Mouse (Mus musculus) layer of hippocampus, adult 2 months (tissue): ENCODE data around the gene Btnl9. TPM values are rescaled to one million over a fixed set of nuclear protein-coding genes. Genes with fewer than 3 reads are reported as not detected.

Source experiments
- DNase-seq, 2 experiments: peaks; one replicate each; pipeline ENCODE4 v3.0.0; 2022; ENCODE audit warnings: low spot score in 2 of 2
- H3K27ac ChIP-seq: fragments of 200-600 bp; 2 replicates; pipeline ENCODE4 v1.8.1; 2022
- H3K4me3 ChIP-seq: fragments of 200-600 bp; 2 replicates; pipeline ENCODE4 v1.8.1; 2022; ENCODE audit warnings: mild to moderate bottlenecking
- CTCF ChIP-seq: fragments of 200-600 bp; conservative IDR thresholded peaks from 2 replicates; pipeline ENCODE4 v1.8.1; 2022; ENCODE audit warnings: antibody characterized with exemption, mild to moderate bottlenecking, moderate library complexity
- total RNA-seq, 2 experiments: library from RNA; stranded (reverse); gene quantifications; 2 replicates each; pipeline ENCODE4 v1.2.3; 2021

Btnl9 gene
- total RNA-seq, 2 experiments from 2014 or later: not detected

DNA sequence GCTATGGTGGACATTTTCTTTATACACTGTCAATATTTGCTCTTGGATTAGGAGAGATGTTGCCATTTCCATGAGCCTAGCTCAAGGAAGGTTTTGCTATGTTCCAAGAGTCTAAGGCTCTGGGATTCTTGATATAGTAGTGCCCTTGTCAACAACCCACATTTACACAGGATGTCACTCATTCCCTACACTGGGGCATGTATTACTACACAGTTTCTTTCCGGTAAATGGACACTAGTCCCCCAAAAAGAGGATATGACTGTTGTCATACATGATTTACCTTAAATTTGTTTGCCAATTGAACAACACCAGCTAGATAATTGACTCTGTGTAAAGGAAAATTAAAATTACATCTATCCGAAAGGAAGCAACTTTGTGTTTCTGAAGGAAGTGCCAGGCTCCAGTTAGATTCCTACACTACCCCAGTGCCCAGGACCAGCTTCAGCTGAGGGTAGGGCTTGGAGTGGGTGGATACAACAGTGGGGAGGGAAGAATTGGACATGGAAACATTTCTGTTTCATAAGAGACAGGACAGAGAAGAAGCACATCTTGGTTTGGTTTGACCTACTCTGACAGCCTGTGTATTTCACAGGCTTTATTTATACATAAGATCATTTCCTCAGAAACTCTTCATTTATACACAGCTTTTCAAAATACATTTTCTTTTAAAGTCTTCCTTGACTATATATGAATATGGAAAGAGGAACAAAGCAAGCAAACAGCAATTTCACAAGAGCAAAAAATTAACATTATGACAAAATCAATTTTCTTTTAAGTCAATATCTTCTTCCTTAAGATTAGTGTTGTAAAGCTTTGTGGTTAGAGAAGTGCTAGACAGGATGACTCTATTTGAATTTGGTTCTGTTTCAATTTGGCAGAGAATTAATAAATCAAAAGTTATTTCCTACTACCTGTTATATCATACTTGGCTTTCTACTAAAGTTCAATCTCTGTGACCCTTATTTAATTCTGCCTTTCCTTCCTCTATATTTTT, 29.8 kb downstream of the Btnl9 start:
- Histone ChIP-seq H3K27ac (no peak overlapping the region), H3K4me3 (no peak overlapping the region)
- TF ChIP-seq CTCF: no peak
- DNase-seq: no peak

GRCm38 (mm10) chr11:49154077-49154476, 32.9 kb downstream of the Btnl9 start, which contains the start of gene Olfr1394:
Gene Olfr1394, plus strand, starts transcription at chr11:49154377.
- TF ChIP-seq CTCF: no peak
- no peak within 1 kb of the TSS for H3K27ac ChIP-seq
- no peak for DNase-seq
- no peak within 1 kb of the TSS for H3K4me3 ChIP-seq

- no peak within 1 kb of the TSS for H3K27ac ChIP-seq
- no peak for TF ChIP-seq CTCF
These were observed 45.0 kb downstream of the Btnl9 start, which contains the start of gene Olfr1395 for GRCm38 (mm10) chr11:49141974-49142373. Gene Olfr1395, plus strand, starts transcription at chr11:49142274.

DNA sequence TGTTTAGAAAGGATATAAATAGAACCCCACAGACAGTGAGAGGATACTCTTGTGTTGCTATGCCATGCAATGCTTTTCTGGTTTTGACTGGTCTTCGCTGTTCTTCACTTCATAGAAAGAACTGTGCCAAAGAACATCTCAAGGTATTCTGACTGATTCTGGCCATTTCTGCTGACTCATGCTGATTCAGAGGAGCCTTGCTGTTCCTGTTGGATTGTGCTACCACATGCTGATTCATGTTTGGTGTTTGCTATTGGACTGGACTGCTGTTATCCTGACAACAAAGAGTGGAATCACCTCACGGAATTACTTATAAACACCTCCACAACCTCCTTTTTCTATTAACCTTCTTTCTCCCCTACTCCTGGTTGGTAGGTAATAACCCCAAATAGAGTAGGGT, 62.8 kb downstream of the Btnl9 start:
- no peak for DNase-seq
- no peak for TF ChIP-seq CTCF
- no peak overlapping the region for H3K4me3 ChIP-seq
- no peak overlapping the region for H3K27ac ChIP-seq

More at GRCm38 (mm10) chr11:49141974-49142373, 45.0 kb downstream of the Btnl9 start, which contains the start of gene Olfr1395:
- no peak for DNase-seq
- H3K4me3 ChIP-seq: no peak within 1 kb of the TSS

GRCm38 (mm10) chr11:49119635-49120034, 67.3 kb downstream of the Btnl9 start:
- H3K4me3 ChIP-seq: no peak overlapping the region
- no peak overlapping the region for H3K27ac ChIP-seq
- no peak for DNase-seq
- TF ChIP-seq CTCF: no peak

Other genes with a start within 250 kb of the Btnl9 start
- gene Psme2b, start 241.0 kb downstream of the Btnl9 start, total RNA-seq: 1 to 10 TPM; 1.2 to 1.3 TPM
- gene Olfr56, start 208.3 kb downstream of the Btnl9 start, total RNA-seq: not detected
- 1 to 10 TPM in 1 of 2 experiments, under 1 TPM in 1; 0.91 to 1.8 TPM for gene 9930111J21Rik1, start 207.8 kb downstream of the Btnl9 start, total RNA-seq
- under 1 TPM; 0.13 to 0.25 TPM for gene Gm12185, start 194.9 kb downstream of the Btnl9 start, total RNA-seq
- under 1 TPM; 0.27 to 0.54 TPM for gene Tgtp1, start 193.0 kb downstream of the Btnl9 start, total RNA-seq
- gene 9930111J21Rik2, start 135.9 kb downstream of the Btnl9 start, total RNA-seq: 1 to 10 TPM; 1.0 to 2.0 TPM
- under 1 TPM in 1 of 2 experiments, not detected in 1; 0.59 TPM for gene Tgtp2, start 123.0 kb downstream of the Btnl9 start, total RNA-seq
- under 1 TPM; 0.41 to 0.56 TPM for gene Ifi47, start 110.6 kb downstream of the Btnl9 start, total RNA-seq
- not detected for gene Olfr1396, start 72.3 kb downstream of the Btnl9 start, total RNA-seq
- not detected for gene Olfr1395, start 44.9 kb downstream of the Btnl9 start, total RNA-seq
- not detected for gene Olfr1394, start 32.8 kb downstream of the Btnl9 start, total RNA-seq
- 10 to 100 TPM; 46.7 to 51.2 TPM for gene Zfp62, start 16.1 kb upstream of the Btnl9 start, total RNA-seq
- 10 to 100 TPM; 62.1 to 64.3 TPM for gene Mgat1, start 57.0 kb upstream of the Btnl9 start, total RNA-seq
- not detected for gene Olfr1393, start 91.1 kb upstream of the Btnl9 start, total RNA-seq
- gene Olfr1392, start 98.1 kb upstream of the Btnl9 start, total RNA-seq: not detected
- not detected for gene Olfr10, start 117.6 kb upstream of the Btnl9 start, total RNA-seq
- not detected for gene Olfr1391, start 135.6 kb upstream of the Btnl9 start, total RNA-seq
- not detected for gene Olfr1390, start 148.0 kb upstream of the Btnl9 start, total RNA-seq
- gene Olfr1389, start 235.9 kb upstream of the Btnl9 start, total RNA-seq: not detected
- under 1 TPM; 0.61 to 0.67 TPM for gene Olfr1388, start 249.5 kb upstream of the Btnl9 start, total RNA-seq